Mouse (Mus musculus): ENCODE results near the gene Ncmap.

DNA sequence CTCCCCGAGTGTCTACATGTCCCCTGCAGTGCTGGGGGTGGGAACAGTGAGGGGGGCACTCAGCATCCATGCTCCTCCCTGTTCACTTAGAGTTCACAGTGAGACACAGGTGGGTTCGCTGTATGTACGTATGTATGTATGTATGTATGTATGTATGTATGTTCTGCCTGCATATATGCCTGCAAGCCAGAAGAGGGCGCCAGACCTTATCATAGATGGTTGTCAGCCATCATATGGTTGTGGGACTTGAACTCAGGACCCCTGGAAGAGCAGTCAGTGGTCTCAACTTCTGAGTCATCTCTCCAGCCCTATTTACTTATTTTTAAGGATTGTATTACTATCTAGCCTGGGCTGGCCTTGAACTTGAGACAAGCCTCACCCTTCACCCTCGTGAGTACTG lies 1.7 kb downstream of the Ncmap start:
- TF ChIP-seq POLR2A (IDR thresholded peaks at IDR 0.05; ENCODE audit: borderline replicate concordance, insufficient read depth, low read length) (no peak), CTCF (IDR thresholded peaks at IDR 0.05; ENCODE audit: borderline replicate concordance, insufficient read depth, low read depth, low read length) (0 out of 2 replicates have a peak, but pooled peaks have one; percentile 17)
